Mouse (Mus musculus) ES-Bruce4 (cell line): ENCODE data around the gene Olfr1359.
"Not testable (repeated sequence)": the region's sequence is repeated elsewhere in the genome, so short reads cannot be mapped to it uniquely, and the experiment has no call there.

Source experiments
- CTCF ChIP-seq: IDR thresholded peaks from one replicate; pipeline ENCODE4 v1.8.1; 2011; ENCODE audit warnings: low read depth, low read length
- EP300 ChIP-seq: IDR thresholded peaks from 2 replicates; pipeline ENCODE4 v1.6.1; 2011; ENCODE audit warnings: low read depth, low read length; ENCODE audit not compliant: insufficient read depth
- POLR2A ChIP-seq: IDR thresholded peaks from one replicate; pipeline ENCODE4 v1.8.1; 2011; ENCODE audit warnings: low read length; ENCODE audit not compliant: insufficient read depth

DNA sequence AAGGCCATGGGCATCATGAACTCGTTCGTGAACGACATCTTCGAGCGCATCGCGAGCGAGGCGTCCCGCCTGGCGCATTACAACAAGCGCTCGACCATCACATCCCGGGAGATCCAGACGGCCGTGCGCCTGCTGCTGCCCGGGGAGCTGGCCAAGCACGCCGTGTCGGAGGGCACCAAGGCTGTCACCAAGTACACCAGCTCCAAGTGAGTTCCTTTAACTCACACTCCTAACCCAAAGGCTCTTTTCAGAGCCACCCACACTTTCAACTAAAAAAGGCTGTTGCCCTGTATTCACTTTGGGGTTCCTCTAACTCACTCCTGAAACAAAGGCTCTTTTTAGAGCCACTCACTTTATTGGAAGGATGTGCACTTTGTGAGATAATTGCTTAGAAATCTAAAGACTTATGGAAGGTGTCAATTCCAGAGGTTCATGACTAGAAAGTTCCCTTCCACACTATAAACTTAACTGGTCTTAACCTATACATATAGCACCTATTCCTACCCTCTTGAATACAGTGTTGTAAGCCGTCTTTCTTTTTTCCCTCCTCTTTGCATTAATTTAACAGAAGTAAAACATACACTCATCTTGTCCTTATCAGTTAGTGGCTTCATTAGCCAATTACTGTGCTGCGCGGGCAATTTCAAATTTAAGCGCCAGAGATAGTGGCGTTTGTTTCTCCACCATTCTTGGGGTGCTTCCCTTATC lies 56.5 kb downstream of the Olfr1359 start:
- not testable (repeated sequence) for TF ChIP-seq CTCF, POLR2A, EP300
